Mouse (Mus musculus): ENCODE results near the gene Camkv. TPM values are rescaled to one million over a fixed set of nuclear protein-coding genes. Genes with fewer than 3 reads are reported as not detected.

The Camkv gene
- polyA plus RNA-seq, 1 experiment from 2014 or later: 6.7 TPM

DNA sequence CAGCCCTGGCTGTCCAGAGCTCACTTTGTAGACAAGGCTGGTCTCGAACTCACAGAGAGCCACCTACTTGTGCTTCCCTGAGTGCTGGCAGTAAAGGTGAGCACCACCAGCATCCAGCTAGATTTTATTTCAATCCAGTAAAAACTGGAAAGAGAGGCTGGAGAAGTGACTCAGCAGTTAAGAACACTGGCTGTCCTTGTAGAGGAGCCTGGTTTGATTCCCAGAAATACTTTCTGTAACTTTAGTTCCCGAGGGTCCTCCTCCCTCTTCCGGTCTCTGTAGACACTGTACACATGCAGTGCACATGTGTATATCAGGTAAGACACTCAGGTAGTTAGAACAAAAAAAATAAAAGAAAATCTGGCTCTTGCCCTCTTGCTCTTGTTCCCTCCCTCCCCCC is 52.5 kb downstream of the Camkv start:
- no peaks in the 10 kb centered on the region for H3K9me3 ChIP-seq (ENCODE audit: control insufficient read depth, low read length)

DNA sequence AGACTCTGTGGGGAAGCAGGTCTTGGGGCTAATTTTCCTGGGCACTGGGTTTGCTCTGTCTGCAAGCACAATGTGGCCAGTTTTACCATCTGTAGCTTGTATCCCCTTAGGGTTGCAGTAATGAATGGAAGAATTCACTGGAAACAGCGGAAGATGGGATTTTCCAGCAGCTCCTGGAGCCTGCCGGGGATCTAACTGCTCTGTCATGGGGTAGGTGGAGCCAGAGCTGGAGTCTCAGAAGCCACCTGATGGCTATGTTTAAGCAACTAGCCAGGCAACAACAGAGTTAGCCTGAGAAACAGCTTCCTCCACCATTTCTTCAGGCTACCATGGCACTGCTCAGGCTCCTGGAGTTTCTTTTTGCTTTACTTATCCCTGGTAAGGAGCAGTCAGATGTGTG is 56.7 kb downstream of the Camkv start, which contains the start of gene Cdhr4:
TSS of gene Cdhr4 (plus strand) at position 301 of the 400 bp plus-strand sequence.
- H3K27me3 ChIP-seq (ENCODE audit: control insufficient read depth, insufficient read depth, low read length): no peaks in the 10 kb centered on the region

More for the DNA sequence above, 52.5 kb downstream of the Camkv start:
- Histone ChIP-seq H3K27me3 (ENCODE audit: control insufficient read depth, insufficient read depth, low read length) (peaks cover 10% of the 10 kb centered on the region), H3K4me3 (ENCODE audit: low read depth, low read length) (no peak overlapping the region), H3K36me3 (ENCODE audit: control insufficient read depth, insufficient read depth, low read length) (no peaks in the 10 kb centered on the region), H3K27ac (ENCODE audit: low read depth, low read length) (no peak overlapping the region), H3K9ac (ENCODE audit: low read length) (no peak overlapping the region), H3K4me2 (no peak overlapping the region), H3K4me1 (ENCODE audit: control insufficient read depth, insufficient read depth, low read length) (peaks cover 3% of the 10 kb centered on the region; the same call in 1 of the 2 replicates)
- ATAC-seq (ENCODE audit: low FRiP score): no peak
- 74% methylated on average over 3 of the region's 3 CpGs for WGBS
- peak; percentile 65 for DNase-seq (ENCODE audit: low spot score, missing footprints)

DNA sequence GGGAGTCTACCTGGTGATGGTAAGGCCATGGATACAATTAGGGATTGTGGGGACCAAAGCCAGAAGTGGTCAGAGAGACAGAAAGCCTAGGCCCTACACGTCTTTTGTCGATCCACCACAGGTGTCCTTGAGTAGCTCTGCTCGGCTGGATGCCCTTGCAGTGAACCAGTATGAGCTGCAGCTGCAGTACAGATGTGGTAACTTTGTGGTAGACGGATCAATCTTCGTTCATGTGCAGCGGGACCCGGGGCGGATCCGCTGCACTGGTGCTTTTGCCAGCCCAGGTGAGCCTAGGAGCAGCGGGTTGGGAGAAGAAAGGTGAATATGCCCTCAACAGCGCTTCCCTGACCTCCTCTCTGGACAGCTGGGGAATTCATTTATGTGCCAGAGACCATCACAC is 57.5 kb downstream of the Camkv start:
- no peak overlapping the region for H3K27ac ChIP-seq (ENCODE audit: low read depth, low read length)
- ATAC-seq (ENCODE audit: low FRiP score) (no peak), DNase-seq (ENCODE audit: low spot score, missing footprints) (no peak)
- no peaks in the 10 kb centered on the region for H3K36me3 ChIP-seq (ENCODE audit: control insufficient read depth, insufficient read depth, low read length)
- WGBS: 81% methylated on average over 11 of the region's 11 CpGs
- no peaks in the 10 kb centered on the region for H3K9me3 ChIP-seq (ENCODE audit: control insufficient read depth, low read length)
- no peaks in the 10 kb centered on the region for H3K27me3 ChIP-seq (ENCODE audit: control insufficient read depth, insufficient read depth, low read length)
- no peak overlapping the region for H3K9ac ChIP-seq (ENCODE audit: low read length)
- no peak overlapping the region for H3K4me2 ChIP-seq
- no peak overlapping the region for H3K4me3 ChIP-seq (ENCODE audit: low read depth, low read length)
- no peaks in the 10 kb centered on the region for H3K4me1 ChIP-seq (ENCODE audit: control insufficient read depth, insufficient read depth, low read length)

More for the DNA sequence above, 56.7 kb downstream of the Camkv start, which contains the start of gene Cdhr4:
- Histone ChIP-seq H3K9me3 (ENCODE audit: control insufficient read depth, low read length) (no peaks in the 10 kb centered on the region), H3K36me3 (ENCODE audit: control insufficient read depth, insufficient read depth, low read length) (no peaks in the 10 kb centered on the region), H3K9ac (ENCODE audit: low read length) (no peak within 1 kb of the TSS), H3K4me1 (ENCODE audit: control insufficient read depth, insufficient read depth, low read length) (no peaks in the 10 kb centered on the region), H3K27ac (ENCODE audit: low read depth, low read length) (no peak within 1 kb of the TSS), H3K4me3 (ENCODE audit: low read depth, low read length) (no peak within 1 kb of the TSS), H3K4me2 (no peak within 1 kb of the TSS)
- DNase-seq (ENCODE audit: low spot score, missing footprints): peak; percentile 41
- 89% methylated on average over 2 of the region's 2 CpGs for WGBS
- ATAC-seq (ENCODE audit: low FRiP score): no peak

DNA sequence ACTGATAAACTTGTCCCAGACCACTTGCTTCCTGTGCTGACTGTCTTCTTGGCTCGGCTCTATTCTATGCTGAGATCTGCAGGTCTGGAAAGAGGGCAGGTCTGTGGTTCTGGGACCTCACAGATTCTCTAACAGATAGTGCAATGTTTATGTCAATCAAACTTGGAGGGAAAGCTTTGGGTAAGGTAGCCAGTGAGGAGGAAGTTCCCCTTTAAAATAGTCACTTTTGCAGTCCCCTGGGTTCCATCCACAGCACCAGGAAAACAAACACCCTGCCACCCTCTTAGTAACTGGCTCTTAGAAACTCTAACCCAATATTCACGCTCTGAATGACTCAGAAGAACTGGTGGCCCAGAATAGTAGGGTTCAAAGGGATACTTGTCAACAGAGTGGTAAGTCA is 59.0 kb downstream of the Camkv start:
- no peak for ATAC-seq (ENCODE audit: low FRiP score)
- Histone ChIP-seq H3K4me2 (no peak overlapping the region), H3K9me3 (ENCODE audit: control insufficient read depth, low read length) (no peaks in the 10 kb centered on the region), H3K4me1 (ENCODE audit: control insufficient read depth, insufficient read depth, low read length) (no peaks in the 10 kb centered on the region), H3K4me3 (ENCODE audit: low read depth, low read length) (no peak overlapping the region), H3K27me3 (ENCODE audit: control insufficient read depth, insufficient read depth, low read length) (no peaks in the 10 kb centered on the region), H3K9ac (ENCODE audit: low read length) (no peak overlapping the region), H3K27ac (ENCODE audit: low read depth, low read length) (no peak overlapping the region), H3K36me3 (ENCODE audit: control insufficient read depth, insufficient read depth, low read length) (no peaks in the 10 kb centered on the region)
- DNase-seq (ENCODE audit: low spot score, missing footprints): no peak
- WGBS: 75% methylated on average over 2 of the region's 2 CpGs

DNA sequence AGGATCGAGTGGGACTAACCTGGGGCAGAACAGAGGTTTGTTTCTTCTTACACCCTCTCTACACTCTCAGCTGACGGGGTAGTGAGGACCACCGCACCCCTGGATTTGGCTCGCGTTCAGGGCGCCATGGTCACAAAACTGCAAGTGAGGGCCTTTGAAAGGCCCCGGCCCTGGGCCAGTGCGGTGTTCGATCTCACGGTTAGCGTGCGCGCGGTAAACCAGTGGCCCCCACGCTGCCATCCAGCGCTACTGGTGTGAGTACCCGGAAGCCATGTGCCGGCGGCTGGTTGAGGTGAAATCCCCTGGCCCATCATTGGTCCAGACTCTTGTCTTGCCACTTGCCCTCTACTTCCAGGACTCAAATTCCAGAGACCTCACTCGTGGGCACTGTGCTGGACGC is 60.0 kb downstream of the Camkv start:
- no peak for ATAC-seq (ENCODE audit: low FRiP score)
- WGBS: 90% methylated on average over 21 of the region's 21 CpGs
- Histone ChIP-seq H3K9ac (ENCODE audit: low read length) (no peak overlapping the region), H3K27me3 (ENCODE audit: control insufficient read depth, insufficient read depth, low read length) (no peaks in the 10 kb centered on the region), H3K36me3 (ENCODE audit: control insufficient read depth, insufficient read depth, low read length) (no peaks in the 10 kb centered on the region), H3K27ac (ENCODE audit: low read depth, low read length) (no peak overlapping the region), H3K4me3 (ENCODE audit: low read depth, low read length) (no peak overlapping the region), H3K4me1 (ENCODE audit: control insufficient read depth, insufficient read depth, low read length) (no peaks in the 10 kb centered on the region), H3K4me2 (no peak overlapping the region), H3K9me3 (ENCODE audit: control insufficient read depth, low read length) (no peaks in the 10 kb centered on the region)
- no peak for DNase-seq (ENCODE audit: low spot score, missing footprints)

DNA sequence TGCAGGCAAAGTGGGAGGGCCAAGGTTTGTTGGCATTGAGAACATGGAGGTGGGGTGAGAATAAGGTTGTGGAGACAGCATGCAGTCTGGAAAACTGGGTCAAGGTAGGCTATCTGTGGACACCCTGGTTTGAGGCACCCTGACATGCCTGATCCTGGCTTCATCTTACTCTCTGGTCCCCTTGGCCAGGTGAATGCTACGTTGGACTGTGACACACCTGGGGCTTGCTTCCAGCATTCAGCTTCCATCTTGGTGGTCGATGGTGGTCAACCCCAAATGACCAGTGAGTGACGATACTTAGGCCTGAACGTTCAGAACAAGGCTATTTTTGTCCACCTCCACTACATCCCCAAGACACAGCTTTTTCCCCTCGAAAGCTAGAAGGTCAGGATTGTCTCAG is 60.6 kb downstream of the Camkv start, which contains the start of gene Gm20662:
TSS of gene Gm20662 (plus strand) at position 301 of the 400 bp plus-strand sequence.
- ATAC-seq (ENCODE audit: low FRiP score): no peak
- H3K4me2 ChIP-seq: no peak within 1 kb of the TSS
- H3K4me3 ChIP-seq (ENCODE audit: low read depth, low read length): no peak within 1 kb of the TSS
- H3K36me3 ChIP-seq (ENCODE audit: control insufficient read depth, insufficient read depth, low read length): no peaks in the 10 kb centered on the region
- H3K9me3 ChIP-seq (ENCODE audit: control insufficient read depth, low read length): no peaks in the 10 kb centered on the region
- no peak within 1 kb of the TSS for H3K9ac ChIP-seq (ENCODE audit: low read length)
- no peak for DNase-seq (ENCODE audit: low spot score, missing footprints)
- no peaks in the 10 kb centered on the region for H3K4me1 ChIP-seq (ENCODE audit: control insufficient read depth, insufficient read depth, low read length)
- H3K27ac ChIP-seq (ENCODE audit: low read depth, low read length): no peak within 1 kb of the TSS
- WGBS: 95% methylated on average over 5 of the region's 5 CpGs
- no peaks in the 10 kb centered on the region for H3K27me3 ChIP-seq (ENCODE audit: control insufficient read depth, insufficient read depth, low read length)

Other genes with a start within 250 kb of the Camkv start
- 9.6 and 11.9 TPM in 2 replicates for gene Sema3f, start 225.2 kb upstream of the Camkv start, polyA plus RNA-seq (2014; fragmentation: Nextera tagmentation; extraction: Ambion mirVana)
- gene Rbm5, start 164.7 kb upstream of the Camkv start, polyA plus RNA-seq (2014; fragmentation: Nextera tagmentation; extraction: Ambion mirVana): 186 and 191 TPM in 2 replicates
- 104 and 114 TPM in 2 replicates for gene Rbm6, start 62.4 kb upstream of the Camkv start, polyA plus RNA-seq (2014; fragmentation: Nextera tagmentation; extraction: Ambion mirVana)
- 14.8 and 16.8 TPM in 2 replicates for gene Mon1a, start 47.5 kb upstream of the Camkv start, polyA plus RNA-seq (2014; fragmentation: Nextera tagmentation; extraction: Ambion mirVana)
- 0.60 and 0.80 TPM in 2 replicates for gene Mst1r, start 28.8 kb upstream of the Camkv start, polyA plus RNA-seq (2014; fragmentation: Nextera tagmentation; extraction: Ambion mirVana)
- not detected in 2 replicates for gene Actl11, start 7.2 kb upstream of the Camkv start, polyA plus RNA-seq (2014; fragmentation: Nextera tagmentation; extraction: Ambion mirVana)
- 27.7 and 37.2 TPM in 2 replicates for gene Traip, start 14.5 kb downstream of the Camkv start, polyA plus RNA-seq (2014; fragmentation: Nextera tagmentation; extraction: Ambion mirVana)
- gene Uba7, start 39.8 kb downstream of the Camkv start, polyA plus RNA-seq (2014; fragmentation: Nextera tagmentation; extraction: Ambion mirVana): 5.5 and 7.5 TPM in 2 replicates
- 0.74 and 1.2 TPM in 2 replicates for gene Gm20661, start 47.4 kb downstream of the Camkv start, polyA plus RNA-seq (2014; fragmentation: Nextera tagmentation; extraction: Ambion mirVana)
- 20.7 and 25.3 TPM in 2 replicates for gene Inka1, start 50.2 kb downstream of the Camkv start, polyA plus RNA-seq (2014; fragmentation: Nextera tagmentation; extraction: Ambion mirVana)
- gene Cdhr4, start 56.8 kb downstream of the Camkv start, polyA plus RNA-seq (2014; fragmentation: Nextera tagmentation; extraction: Ambion mirVana): 2.2 and 3.3 TPM in 2 replicates
- 0.82 TPM in 1 of 2 replicates, not detected in the other for gene Gm20662, start 60.7 kb downstream of the Camkv start, polyA plus RNA-seq (2014; fragmentation: Nextera tagmentation; extraction: Ambion mirVana)
- 31.6 and 34.8 TPM in 2 replicates for gene Ip6k1, start 66.8 kb downstream of the Camkv start, polyA plus RNA-seq (2014; fragmentation: Nextera tagmentation; extraction: Ambion mirVana)
- gene Gmppb, start 113.6 kb downstream of the Camkv start, polyA plus RNA-seq (2014; fragmentation: Nextera tagmentation; extraction: Ambion mirVana): 18.3 and 19.2 TPM in 2 replicates
- 1.5 and 2.0 TPM in 2 replicates for gene Amigo3, start 117.5 kb downstream of the Camkv start, polyA plus RNA-seq (2014; fragmentation: Nextera tagmentation; extraction: Ambion mirVana)
- gene Mst1, start 144.8 kb downstream of the Camkv start, polyA plus RNA-seq (2014; fragmentation: Nextera tagmentation; extraction: Ambion mirVana): 0.47 and 0.78 TPM in 2 replicates
- 27.2 and 29.2 TPM in 2 replicates for gene Rnf123, start 147.7 kb downstream of the Camkv start, polyA plus RNA-seq (2014; fragmentation: Nextera tagmentation; extraction: Ambion mirVana)
- 53.0 and 67.3 TPM in 2 replicates for gene Apeh, start 158.9 kb downstream of the Camkv start, polyA plus RNA-seq (2014; fragmentation: Nextera tagmentation; extraction: Ambion mirVana)

Data from midbrain, embryonic 11.5 days (tissue).